Mouse (Mus musculus) G1E (cell line): ENCODE measurements at regions not wholly inside any gene's neighbourhood (a gene's known extent, or its start where the extent isn't known, plus 50 kb on each side); places are given as distances from the start of the nearest gene placed in this dataset.

ENCODE experiments used
- CTCF ChIP-seq: IDR thresholded peaks from 2 replicates; pipeline ENCODE4 v1.5.1; 2012; ENCODE audit warnings: low read depth, low read length, inconsistent platforms, mixed read lengths
- GATA1 ChIP-seq: IDR thresholded peaks from 2 replicates; pipeline ENCODE4 v1.6.1; 2012; ENCODE audit warnings: borderline replicate concordance, low read length, inconsistent platforms, mixed read lengths
- GATA2 ChIP-seq: IDR thresholded peaks from 2 replicates; pipeline ENCODE4 v1.6.1; 2012; ENCODE audit warnings: low read depth, low read length, inconsistent platforms, borderline replicate concordance
- POLR2AphosphoS5 ChIP-seq: IDR thresholded peaks from 2 replicates; pipeline ENCODE4 v1.6.1; 2012; ENCODE audit warnings: low read depth, low read length, inconsistent platforms; ENCODE audit not compliant: insufficient replicate concordance
- TAL1 ChIP-seq: conservative IDR thresholded peaks from 2 replicates; pipeline ENCODE4 v1.6.1; 2012; ENCODE audit warnings: low read depth, low read length, inconsistent platforms, mixed read lengths

DNA sequence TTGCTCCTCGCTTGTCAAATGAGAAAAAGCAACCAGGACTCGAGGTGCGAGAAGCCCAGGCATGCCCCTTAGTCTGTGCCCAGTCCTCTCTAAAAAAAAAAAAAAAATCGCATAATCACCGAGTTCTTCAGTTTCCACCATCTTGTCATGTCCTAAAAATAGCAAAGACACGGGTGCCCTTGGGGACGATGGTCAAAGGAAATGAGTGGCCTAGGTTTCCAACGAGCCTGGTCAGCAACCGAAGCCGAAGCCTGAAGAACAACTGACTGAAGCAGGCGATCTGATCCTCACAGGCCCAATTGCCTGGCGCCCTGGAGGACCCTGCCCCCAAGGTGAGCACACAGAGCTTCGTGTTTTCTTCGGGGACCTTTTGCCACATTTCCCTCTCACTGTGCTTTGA lies 83.2 kb downstream of the Otx2 start:
- TF ChIP-seq CTCF (no peak), GATA1 (no peak), TAL1 (no peak), POLR2AphosphoS5 (no peak), GATA2 (no peak)
